Mouse (Mus musculus) ES-E14 (cell line): ENCODE data around the gene Slc26a6. TPM values are rescaled to one million over a fixed set of nuclear protein-coding genes. Genes with fewer than 3 reads are reported as not detected.

ENCODE experiments used
- DNase-seq: peaks from one replicate; pipeline ENCODE4 v3.0.0-alpha.2; 2013; ENCODE audit warnings: low read depth, low spot score
- H3K27ac ChIP-seq: 2 replicates; pipeline ENCODE4 v1.5.1; 2012; ENCODE audit warnings: low read depth, mild to moderate bottlenecking, low read length, moderate library complexity, mixed read lengths; ENCODE audit not compliant: poor library complexity, insufficient read depth, severe bottlenecking
- H3K36me3 ChIP-seq: 2 replicates; pipeline ENCODE4 v1.6.1; 2012; ENCODE audit warnings: mild to moderate bottlenecking, low read length, moderate library complexity, mixed read lengths; ENCODE audit not compliant: control insufficient read depth, poor library complexity, insufficient read depth, severe bottlenecking
- H3K4me1 ChIP-seq, 2 experiments: fragments of 150-350 bp in 1 of 2; sonication (generic) in 1 of 2; 2 replicates each; pipeline ENCODE4 v1.6.1; 2012; ENCODE audit warnings: low read length in 2 of 2, mild to moderate bottlenecking in 1 of 2, mixed read lengths in 1 of 2; ENCODE audit not compliant: control insufficient read depth in 2 of 2, insufficient read depth in 2 of 2, poor library complexity in 1 of 2
- H3K4me3 ChIP-seq, 2 experiments: fragments of 150-350 bp in 1 of 2; sonication (generic) in 1 of 2; 2 replicates each; pipeline ENCODE4 v1.5.1; 2012; ENCODE audit warnings: low read length in 2 of 2, low read depth in 1 of 2, mild to moderate bottlenecking in 1 of 2, mixed read lengths in 1 of 2; ENCODE audit not compliant: insufficient read depth in 1 of 2, poor library complexity in 1 of 2, severe bottlenecking in 1 of 2
- H3K9ac ChIP-seq: 2 replicates; pipeline ENCODE4 v1.6.1; 2012; ENCODE audit warnings: low read depth, mild to moderate bottlenecking, low read length, mixed read lengths; ENCODE audit not compliant: poor library complexity, insufficient read depth, severe bottlenecking
- H3K9me3 ChIP-seq: fragments of 150-350 bp; sonication (generic); 2 replicates; pipeline ENCODE4 v1.6.1; 2012; ENCODE audit warnings: low read depth, mild to moderate bottlenecking, low read length; ENCODE audit not compliant: control insufficient read depth, insufficient read depth
- CHD2 ChIP-seq: IDR thresholded peaks from 2 replicates; pipeline ENCODE4 v1.6.1; 2014; ENCODE audit warnings: mild to moderate bottlenecking, low read depth, low read length, inconsistent platforms
- HCFC1 ChIP-seq: IDR thresholded peaks from 2 replicates; pipeline ENCODE4 v1.6.1; 2012; ENCODE audit warnings: low read length, inconsistent platforms, borderline replicate concordance; ENCODE audit not compliant: insufficient read depth
- MAFK ChIP-seq: IDR thresholded peaks from 2 replicates; pipeline ENCODE4 v1.6.1; 2014; ENCODE audit warnings: mild to moderate bottlenecking, low read depth, low read length, inconsistent platforms; ENCODE audit not compliant: insufficient read depth
- ZC3H11A ChIP-seq: IDR thresholded peaks from 2 replicates; pipeline ENCODE4 v1.6.1; 2012; ENCODE audit warnings: low read depth, mild to moderate bottlenecking, inconsistent platforms, low read length, borderline replicate concordance
- ZNF384 ChIP-seq: IDR thresholded peaks from 2 replicates; pipeline ENCODE4 v1.6.1; 2012; ENCODE audit warnings: low read depth, low read length, inconsistent platforms
- in situ Hi-C, 2 experiments: fragments of 600-800 bp; cut with MboI; formaldehyde crosslinking; loops; one replicate each; pipeline ENCODE4 v1.15.1; 2025; ENCODE audit warnings: low sequenced_read_pairs in 2 of 2, inconsistent platforms in 1 of 2; ENCODE audit not compliant: unreplicated experiment in 2 of 2
- total RNA-seq: library from RNA; depleted of rRNA; stranded (reverse); fragments of 300-350 nt; gene quantifications from 2 replicates; pipeline ENCODE4 v1.2.3, GENCODE M21; 2012

The Slc26a6 gene
- total RNA-seq, 1 experiment: 15.1 TPM

DNA sequence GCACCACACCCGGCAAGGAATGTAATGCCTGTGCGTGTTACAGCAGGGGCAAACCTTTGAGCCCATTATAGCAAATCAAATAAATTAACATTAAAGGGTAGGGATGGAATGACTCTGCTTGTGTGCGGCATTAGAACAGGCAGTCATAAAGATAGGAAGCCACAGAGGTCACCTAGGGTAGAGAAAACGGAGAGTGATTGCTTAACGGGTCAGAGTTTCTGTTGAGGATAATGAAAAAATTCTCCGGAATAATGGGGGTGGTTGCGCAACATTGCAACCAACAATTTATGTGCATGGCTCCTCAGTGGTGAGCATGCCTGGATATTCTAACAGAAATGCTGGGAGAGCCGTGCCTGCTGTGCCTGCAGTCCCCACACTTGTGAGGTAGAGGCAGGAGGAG is 72.8 kb downstream of the Slc26a6 start:
- Histone ChIP-seq H3K9ac (no peak overlapping the region), H3K9me3 (no peaks in the 10 kb centered on the region), H3K4me3 (no peak overlapping the region), H3K36me3 (no peaks in the 10 kb centered on the region), H3K27ac (no peak overlapping the region), H3K4me1 (peaks cover 1 to 8% of the 10 kb centered on the region in 2 experiments; a peak in 2 of 4 replicates)
- DNase-seq: no peak
- TF ChIP-seq MAFK: no peak
- TF ChIP-seq ZNF384: no peak
- no peak for TF ChIP-seq ZC3H11A
- TF ChIP-seq CHD2: no peak
- no peak for TF ChIP-seq HCFC1
- in situ Hi-C loops: no loop called here

- in situ Hi-C loops: no loop called here
- Histone ChIP-seq H3K4me3 (no peak overlapping the region), H3K9ac (no peak overlapping the region), H3K4me1 (peaks cover under 1 to 7% of the 10 kb centered on the region in 2 experiments; a peak in 2 of 4 replicates), H3K36me3 (no peaks in the 10 kb centered on the region), H3K27ac (no peak overlapping the region), H3K9me3 (no peaks in the 10 kb centered on the region)
- no peak for TF ChIP-seq ZNF384
- TF ChIP-seq HCFC1: no peak
- no peak for TF ChIP-seq MAFK
- TF ChIP-seq ZC3H11A: no peak
- no peak for TF ChIP-seq CHD2
- no peak for DNase-seq
Observed at GRCm38 (mm10) chr9:108928424-108928823, 75.3 kb downstream of the Slc26a6 start.

GRCm38 (mm10) chr9:108935991-108936390 is 82.9 kb downstream of the Slc26a6 start:
- no peak for TF ChIP-seq ZNF384
- no peak for TF ChIP-seq ZC3H11A
- no peak for TF ChIP-seq HCFC1
- TF ChIP-seq MAFK: no peak
- TF ChIP-seq CHD2: no peak
- no peaks in the 10 kb centered on the region for H3K9me3 ChIP-seq
- H3K4me1 ChIP-seq: no peaks in the 10 kb centered on the region; a peak in 1 of 4 replicates
- H3K36me3 ChIP-seq: peaks cover 17% of the 10 kb centered on the region
- no peak for DNase-seq
- H3K4me3 ChIP-seq: no peak overlapping the region
- in situ Hi-C loops: no loop called here
- no peak overlapping the region for H3K27ac ChIP-seq
- no peak overlapping the region for H3K9ac ChIP-seq

DNA sequence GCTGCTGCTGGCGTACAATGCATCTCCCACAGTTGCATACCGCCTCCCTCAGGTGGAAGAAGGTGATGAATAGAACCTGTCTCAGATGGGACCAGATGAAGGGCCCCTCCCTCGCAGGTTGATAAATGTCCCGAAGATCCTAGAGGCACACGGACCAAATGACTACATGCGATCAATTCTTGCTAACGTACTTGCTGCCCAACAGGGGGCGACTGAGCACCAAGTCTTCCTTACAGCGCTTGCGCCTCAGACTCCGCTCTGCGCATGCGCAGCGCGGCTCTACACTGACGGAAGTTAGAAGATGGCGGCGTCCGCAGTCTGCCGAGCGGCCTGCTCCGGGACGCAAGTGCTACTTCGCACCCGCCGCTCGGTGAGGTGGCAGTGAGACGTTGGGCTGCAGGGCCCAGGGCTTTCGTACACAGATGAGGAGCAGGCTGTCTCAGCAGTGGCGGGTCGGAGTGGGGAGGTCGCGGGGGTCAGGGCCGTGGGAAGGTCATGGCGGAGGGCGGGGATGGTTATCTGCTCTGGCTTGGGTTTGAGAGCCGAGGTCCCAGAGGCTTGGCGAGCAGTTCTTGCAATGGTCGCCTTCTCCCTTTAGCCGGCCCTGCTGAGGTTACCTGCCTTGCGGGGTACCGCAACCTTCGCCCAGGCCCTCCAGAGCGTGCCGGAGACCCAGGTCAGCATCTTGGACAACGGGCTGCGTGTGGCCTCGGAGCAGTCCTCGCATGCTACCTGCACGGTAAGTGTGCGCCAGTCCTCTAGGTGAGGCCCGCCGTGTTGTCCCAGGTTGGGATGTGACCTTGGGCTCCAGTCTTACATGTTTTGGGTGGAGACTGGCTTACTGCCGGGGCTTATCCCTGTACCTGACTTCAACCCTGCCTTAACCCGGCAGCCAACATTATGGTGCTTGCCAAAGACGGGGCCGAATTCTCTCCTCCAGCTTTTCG is 83.6 kb downstream of the Slc26a6 start, which contains the start of gene Uqcrc1:
Gene Uqcrc1 (plus strand): TSS at position 216 of the 947 bp plus-strand sequence.
- Histone ChIP-seq H3K27ac (peak within 1 kb of the TSS; percentile 33; the same call in 1 of the 2 replicates), H3K4me3 (peak within 1 kb of the TSS; percentile 85 to 97), H3K9me3 (no peaks in the 10 kb centered on the region), H3K9ac (peak within 1 kb of the TSS; percentile 93), H3K4me1 (no peaks in the 10 kb centered on the region; a peak in 1 of 4 replicates), H3K36me3 (peaks cover 21% of the 10 kb centered on the region)
- peak; percentile 97 for DNase-seq
- in situ Hi-C loops: no loop called here
- no peak for TF ChIP-seq ZNF384
- TF ChIP-seq MAFK: no peak
- peak; percentile 40; the same call in 1 of the 2 replicates for TF ChIP-seq ZC3H11A
- TF ChIP-seq CHD2: no peak
- TF ChIP-seq HCFC1: peak; percentile 73

GRCm38 (mm10) chr9:108945111-108945510 is 92.0 kb downstream of the Slc26a6 start:
- DNase-seq: no peak
- Histone ChIP-seq H3K9ac (no peak overlapping the region), H3K36me3 (peaks cover 79% of the 10 kb centered on the region), H3K4me3 (no peak overlapping the region), H3K9me3 (no peaks in the 10 kb centered on the region), H3K4me1 (no peaks in the 10 kb centered on the region), H3K27ac (no peak overlapping the region)
- in situ Hi-C loops: no loop called here
- no peak for TF ChIP-seq ZC3H11A
